Comparison of ENCODE assay signal across 8 mouse cellular contexts in the genomic region with DNA sequence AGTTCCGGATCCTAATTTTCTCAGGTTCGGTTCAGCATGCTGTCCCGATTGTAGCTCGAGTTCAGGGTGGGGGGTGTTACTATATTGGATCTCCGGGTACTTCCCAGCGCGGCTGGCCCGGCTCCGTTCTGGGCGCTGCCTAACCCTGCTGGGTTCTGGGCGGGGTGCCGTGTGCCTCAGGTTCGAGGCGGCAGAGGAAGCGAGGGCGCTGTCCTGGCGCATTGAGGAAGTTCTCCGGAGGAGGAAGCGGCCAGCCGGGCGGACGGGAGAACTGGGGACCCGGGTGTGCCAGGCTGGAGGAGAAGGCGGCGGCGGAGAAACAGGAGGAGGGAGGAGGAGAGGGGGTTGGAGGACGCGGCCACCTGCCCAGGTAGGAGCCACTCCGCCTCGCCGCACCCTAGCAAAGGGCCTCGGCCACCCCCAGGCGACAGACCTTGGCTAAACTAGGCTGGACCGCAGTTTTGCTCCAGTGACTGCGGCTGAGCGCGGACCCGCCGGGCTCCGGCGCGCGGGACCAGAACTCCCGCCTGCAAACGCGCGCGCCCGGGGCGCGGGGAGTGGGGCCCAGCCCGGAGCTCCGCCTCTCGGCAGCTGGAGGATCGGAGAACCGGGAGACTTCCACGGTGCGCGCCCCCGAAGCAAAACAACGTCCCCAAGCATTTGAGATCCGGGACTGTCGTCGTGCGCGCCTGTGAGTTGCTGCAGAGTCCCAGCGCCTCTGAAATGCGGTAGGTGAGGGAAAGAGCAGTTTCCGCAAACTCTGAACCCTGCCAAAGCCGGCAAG. TPM values are rescaled to one million over a fixed set of nuclear protein-coding genes. Genes with fewer than 3 reads are reported as not detected.
DNase-seq lines count a peak whose midpoint lies in the region; ATAC-seq and TF ChIP-seq lines count a peak whose summit lies in the region.

A gene (plus strand): TSS at position 296 of the 784 bp plus-strand sequence.

- peak; percentile 66 for DNase-seq in Muller cell, postnatal 12 days (ENCODE audit: inconsistent ontology term)
- peak; percentile 36 to 50 for DNase-seq in gastrocnemius, postnatal 36 days
- peak; percentile 86 for DNase-seq in intestine, embryonic 14.5 days (ENCODE audit: low spot score)
- peak; percentile 72 for DNase-seq in liver
- DNase-seq in spleen, postnatal 14 days (ENCODE audit: low spot score in 2 of 2), result peak; percentile 42 to 59
- no peak for DNase-seq in cerebellum, adult 9-11 months

- no peaks in the 10 kb centered on the region for H3K36me3 ChIP-seq in intestine, embryonic 14.5 days (ENCODE audit: control insufficient read depth, insufficient read depth, low read length)
- no peaks in the 10 kb centered on the region for H3K36me3 ChIP-seq in midbrain, embryonic 16.5 days (ENCODE audit: control insufficient read depth, insufficient read depth, low read length)

- H3K4me1 ChIP-seq in cortical plate, adult 2 months (ENCODE audit: control insufficient read depth, insufficient read depth, low read length), result no peaks in the 10 kb centered on the region
- H3K4me1 ChIP-seq in intestine, embryonic 14.5 days (replicated peaks; ENCODE audit: control insufficient read depth, insufficient read depth, low read length), result no peaks in the 10 kb centered on the region; the same call in 1 of the 2 replicates
- peaks cover 4% of the 10 kb centered on the region; the same call in 1 of the 2 replicates for H3K4me1 ChIP-seq in midbrain, embryonic 16.5 days (ENCODE audit: control insufficient read depth, insufficient read depth, low read length)

- TF ChIP-seq CTCF in cortical plate, adult 2 months (IDR thresholded peaks at IDR 0.05; ENCODE audit: extremely low read depth, insufficient read depth, low read length), result no peak

- intact Hi-C loops in gastrocnemius, postnatal 36 days (cut with DNase I), result no loop called here

- peak within 1 kb of the TSS; percentile 69 for H3K9ac ChIP-seq in intestine, embryonic 14.5 days (ENCODE audit: low read length)
- H3K9ac ChIP-seq in midbrain, embryonic 16.5 days (ENCODE audit: low read depth, low read length), result peak within 1 kb of the TSS; percentile 63

- WGBS in intestine, embryonic 14.5 days, result under 1% methylated on average over 65 of the region's 70 CpGs
- WGBS in midbrain, embryonic 16.5 days, result under 1% methylated on average over 70 of the region's 70 CpGs

- TF ChIP-seq POLR2A in cortical plate, adult 2 months (IDR thresholded peaks at IDR 0.05; ENCODE audit: extremely low read depth, insufficient read depth, low read length), result no peak

- peak; percentile 74; the same call in 1 of the 2 replicates for ATAC-seq in intestine, embryonic 14.5 days (replicated peaks; ENCODE audit: low FRiP score, low TSS enrichment, low read depth)
- ATAC-seq in midbrain, embryonic 16.5 days, result peak; percentile 56; the same call in 1 of the 2 replicates

- no peak within 1 kb of the TSS; the same call in 1 of the 2 replicates for H3K27ac ChIP-seq in cortical plate, adult 2 months (ENCODE audit: insufficient read depth, low read length)
- no peak within 1 kb of the TSS for H3K27ac ChIP-seq in intestine, embryonic 14.5 days (ENCODE audit: low read depth)
- no peak within 1 kb of the TSS for H3K27ac ChIP-seq in midbrain, embryonic 16.5 days (ENCODE audit: low read length)

- H3K27me3 ChIP-seq in intestine, embryonic 14.5 days (replicated peaks; ENCODE audit: control insufficient read depth, insufficient read depth, low read length), result 0 out of 2 replicates have a peak, but pooled peaks cover 3% of the 10 kb centered on the region
- H3K27me3 ChIP-seq in midbrain, embryonic 16.5 days (ENCODE audit: control insufficient read depth, insufficient read depth, low read depth, low read length), result peaks cover 18% of the 10 kb centered on the region

- peak within 1 kb of the TSS; percentile 46 for H3K4me3 ChIP-seq in cortical plate, adult 2 months (ENCODE audit: insufficient read depth, low read length)
- peak within 1 kb of the TSS; percentile 56 for H3K4me3 ChIP-seq in intestine, embryonic 14.5 days (ENCODE audit: low read depth, low read length)
- H3K4me3 ChIP-seq in midbrain, embryonic 16.5 days (ENCODE audit: low read depth, low read length), result peak within 1 kb of the TSS; percentile 61

- peak within 1 kb of the TSS; percentile 97 for H3K4me2 ChIP-seq in intestine, embryonic 14.5 days (ENCODE audit: low read length)
- peak within 1 kb of the TSS; percentile 98 for H3K4me2 ChIP-seq in midbrain, embryonic 16.5 days (ENCODE audit: low read length)

- no peaks in the 10 kb centered on the region for H3K9me3 ChIP-seq in intestine, embryonic 14.5 days (ENCODE audit: control insufficient read depth, low read length)
- no peaks in the 10 kb centered on the region for H3K9me3 ChIP-seq in midbrain, embryonic 16.5 days (replicated peaks; ENCODE audit: control insufficient read depth, low read length, poor library complexity, severe bottlenecking)

RNA-seq across cellular contexts. Expression of the gene that starts here (rescaled TPM):
- 3.2 and 3.3 TPM in 2 replicates for polyA plus RNA-seq in cortical plate, adult 2 months (2012; rRNA removed)
- total RNA-seq in gastrocnemius, postnatal 36 days (2021), result 1 to 10 TPM; 2.1 to 3.5 TPM
- 3.4 and 4.3 TPM in 2 replicates for polyA plus RNA-seq in intestine, embryonic 14.5 days (2014; fragmentation: Nextera tagmentation; extraction: Ambion mirVana)
- polyA plus RNA-seq in midbrain, embryonic 16.5 days (2015; fragmentation: Nextera tagmentation; extraction: Ambion mirVana), result 1.1 and 1.2 TPM in 2 replicates
